Mouse (Mus musculus): ENCODE measurements around the gene Zfp575. TPM values are rescaled to one million over a fixed set of nuclear protein-coding genes. Genes with fewer than 3 reads are reported as not detected.

The Zfp575 gene
- polyA plus RNA-seq, 1 experiment from 2014 or later = 0.69 TPM

- H3K9me3 ChIP-seq (replicated peaks) = no peaks in the 10 kb centered on the region
- H3K27ac ChIP-seq (ENCODE audit: poor library complexity, severe bottlenecking) = no peak overlapping the region
- no peaks in the 10 kb centered on the region for H3K36me3 ChIP-seq
- no peak overlapping the region for H3K9ac ChIP-seq
- no peak overlapping the region for H3K4me3 ChIP-seq
- peaks cover 3% of the 10 kb centered on the region; the same call in 1 of the 2 replicates for H3K4me1 ChIP-seq (replicated peaks)
- WGBS = 6% methylated on average over 13 of the region's 13 CpGs
- H3K4me2 ChIP-seq = peak overlapping the region; percentile 53
- ATAC-seq (ENCODE audit: insufficient number of reproducible peaks, low FRiP score) = peak; percentile 79
- no peaks in the 10 kb centered on the region; the same call in 1 of the 2 replicates for H3K27me3 ChIP-seq (replicated peaks)
These were observed 13.6 kb upstream of the Zfp575 start for GRCm38 (mm10) chr7:24600941-24601597.

GRCm38 (mm10) chr7:24599211-24600067, 12.0 kb upstream of the Zfp575 start:
- peaks cover 3% of the 10 kb centered on the region; the same call in 1 of the 2 replicates for H3K4me1 ChIP-seq (replicated peaks)
- no peak overlapping the region for H3K9ac ChIP-seq
- no peak overlapping the region for H3K4me3 ChIP-seq
- no peak overlapping the region for H3K27ac ChIP-seq (ENCODE audit: poor library complexity, severe bottlenecking)
- H3K27me3 ChIP-seq (replicated peaks) = peaks cover 11% of the 10 kb centered on the region
- H3K4me2 ChIP-seq = no peak overlapping the region
- ATAC-seq (ENCODE audit: insufficient number of reproducible peaks, low FRiP score) = no peak
- no peaks in the 10 kb centered on the region for H3K9me3 ChIP-seq (replicated peaks)
- no peaks in the 10 kb centered on the region for H3K36me3 ChIP-seq
- 60% methylated on average over 15 of the region's 15 CpGs for WGBS

GRCm38 (mm10) chr7:24598121-24598520, 10.7 kb upstream of the Zfp575 start:
- no peaks in the 10 kb centered on the region for H3K36me3 ChIP-seq
- H3K9ac ChIP-seq = no peak overlapping the region
- H3K4me2 ChIP-seq = no peak overlapping the region
- no peak overlapping the region for H3K4me3 ChIP-seq
- no peak for ATAC-seq (ENCODE audit: insufficient number of reproducible peaks, low FRiP score)
- no peak overlapping the region for H3K27ac ChIP-seq (ENCODE audit: poor library complexity, severe bottlenecking)
- 55% methylated on average over 4 of the region's 4 CpGs for WGBS
- peaks cover 11% of the 10 kb centered on the region for H3K27me3 ChIP-seq (replicated peaks)
- H3K4me1 ChIP-seq (replicated peaks) = peaks cover 7% of the 10 kb centered on the region; the same call in 1 of the 2 replicates
- H3K9me3 ChIP-seq (replicated peaks) = no peaks in the 10 kb centered on the region

- H3K36me3 ChIP-seq = no peaks in the 10 kb centered on the region
- peaks cover 11% of the 10 kb centered on the region for H3K27me3 ChIP-seq (replicated peaks)
- ATAC-seq (ENCODE audit: insufficient number of reproducible peaks, low FRiP score) = no peak
- H3K4me2 ChIP-seq = no peak overlapping the region
- H3K4me3 ChIP-seq = no peak overlapping the region
- H3K9me3 ChIP-seq (replicated peaks) = no peaks in the 10 kb centered on the region
- no peak overlapping the region for H3K27ac ChIP-seq (ENCODE audit: poor library complexity, severe bottlenecking)
- no peak overlapping the region for H3K9ac ChIP-seq
- peaks cover 3% of the 10 kb centered on the region; the same call in 1 of the 2 replicates for H3K4me1 ChIP-seq (replicated peaks)
- WGBS = 64% methylated on average over 2 of the region's 2 CpGs
These were observed 8.0 kb upstream of the Zfp575 start for GRCm38 (mm10) chr7:24595464-24595863.

- H3K4me2 ChIP-seq = peak overlapping the region; percentile 76
- 3% methylated on average over 13 of the region's 13 CpGs for WGBS
- ATAC-seq (ENCODE audit: insufficient number of reproducible peaks, low FRiP score) = peak; percentile 37; the same call in 1 of the 2 replicates
- no peak overlapping the region for H3K27ac ChIP-seq (ENCODE audit: poor library complexity, severe bottlenecking)
- H3K4me3 ChIP-seq = peak overlapping the region; percentile 63
- H3K9me3 ChIP-seq (replicated peaks) = no peaks in the 10 kb centered on the region
- no peaks in the 10 kb centered on the region for H3K36me3 ChIP-seq
- peaks cover 11% of the 10 kb centered on the region for H3K27me3 ChIP-seq (replicated peaks)
- peaks cover 3% of the 10 kb centered on the region; the same call in 1 of the 2 replicates for H3K4me1 ChIP-seq (replicated peaks)
- H3K9ac ChIP-seq = peak overlapping the region; percentile 73
These were observed 6.9 kb upstream of the Zfp575 start for GRCm38 (mm10) chr7:24594309-24594803.

- H3K27ac ChIP-seq (ENCODE audit: poor library complexity, severe bottlenecking) = no peak overlapping the region
These were observed 6.3 kb upstream of the Zfp575 start for GRCm38 (mm10) chr7:24593621-24594308.

GRCm38 (mm10) chr7:24592781-24593180, 5.3 kb upstream of the Zfp575 start:
- Histone ChIP-seq H3K9me3 (replicated peaks) (no peaks in the 10 kb centered on the region), H3K27ac (ENCODE audit: poor library complexity, severe bottlenecking) (no peak overlapping the region), H3K27me3 (replicated peaks) (peaks cover 18% of the 10 kb centered on the region), H3K4me2 (no peak overlapping the region), H3K36me3 (no peaks in the 10 kb centered on the region), H3K4me1 (replicated peaks) (peaks cover 5% of the 10 kb centered on the region; the same call in 1 of the 2 replicates), H3K4me3 (no peak overlapping the region), H3K9ac (no peak overlapping the region)
- no peak for ATAC-seq (ENCODE audit: insufficient number of reproducible peaks, low FRiP score)
- 82% methylated on average over 6 of the region's 6 CpGs for WGBS

More at GRCm38 (mm10) chr7:24593621-24594308, 6.3 kb upstream of the Zfp575 start:
- peak; percentile 84 for ATAC-seq (ENCODE audit: insufficient number of reproducible peaks, low FRiP score)
- H3K4me1 ChIP-seq (replicated peaks) = peaks cover 3% of the 10 kb centered on the region; the same call in 1 of the 2 replicates
- H3K9me3 ChIP-seq (replicated peaks) = no peaks in the 10 kb centered on the region
- WGBS = 2% methylated on average over 39 of the region's 39 CpGs
- H3K4me2 ChIP-seq = peak overlapping the region; percentile 76
- H3K36me3 ChIP-seq = no peaks in the 10 kb centered on the region
- H3K4me3 ChIP-seq = peak overlapping the region; percentile 63
- H3K9ac ChIP-seq = peak overlapping the region; percentile 73
- H3K27me3 ChIP-seq (replicated peaks) = peaks cover 11% of the 10 kb centered on the region

GRCm38 (mm10) chr7:24592163-24592562, 4.7 kb upstream of the Zfp575 start:
- Histone ChIP-seq H3K27me3 (replicated peaks) (peaks cover 24% of the 10 kb centered on the region), H3K4me2 (no peak overlapping the region), H3K9ac (no peak overlapping the region), H3K4me3 (no peak overlapping the region), H3K4me1 (replicated peaks) (peaks cover 9% of the 10 kb centered on the region; the same call in 1 of the 2 replicates), H3K36me3 (no peaks in the 10 kb centered on the region), H3K27ac (ENCODE audit: poor library complexity, severe bottlenecking) (no peak overlapping the region), H3K9me3 (replicated peaks) (no peaks in the 10 kb centered on the region)
- 67% methylated on average over 4 of the region's 4 CpGs for WGBS
- no peak for ATAC-seq (ENCODE audit: insufficient number of reproducible peaks, low FRiP score)

GRCm38 (mm10) chr7:24591735-24592134, 4.3 kb upstream of the Zfp575 start:
- Histone ChIP-seq H3K4me3 (no peak overlapping the region), H3K27me3 (replicated peaks) (peaks cover 28% of the 10 kb centered on the region), H3K4me2 (no peak overlapping the region), H3K36me3 (no peaks in the 10 kb centered on the region), H3K4me1 (replicated peaks) (peaks cover 12% of the 10 kb centered on the region; the same call in 1 of the 2 replicates), H3K9ac (no peak overlapping the region), H3K9me3 (replicated peaks) (0 out of 2 replicates have a peak, but pooled peaks cover 2% of the 10 kb centered on the region), H3K27ac (ENCODE audit: poor library complexity, severe bottlenecking) (no peak overlapping the region)
- no peak for ATAC-seq (ENCODE audit: insufficient number of reproducible peaks, low FRiP score)
- WGBS = 61% methylated on average over 5 of the region's 5 CpGs

- Histone ChIP-seq H3K27ac (ENCODE audit: poor library complexity, severe bottlenecking) (no peak overlapping the region), H3K36me3 (no peaks in the 10 kb centered on the region), H3K4me3 (no peak overlapping the region), H3K9me3 (replicated peaks) (0 out of 2 replicates have a peak, but pooled peaks cover 8% of the 10 kb centered on the region), H3K27me3 (replicated peaks) (peaks cover 45% of the 10 kb centered on the region), H3K4me1 (replicated peaks) (peaks cover 10% of the 10 kb centered on the region; the same call in 1 of the 2 replicates), H3K4me2 (no peak overlapping the region), H3K9ac (no peak overlapping the region)
- WGBS = 81% methylated on average over 13 of the region's 13 CpGs
- ATAC-seq (ENCODE audit: insufficient number of reproducible peaks, low FRiP score) = no peak
These were observed 895 bp upstream of the Zfp575 start for GRCm38 (mm10) chr7:24588336-24588735.
